Mouse (Mus musculus) kidney, adult 2 months (tissue): ENCODE data around the gene E130208F15Rik.

ENCODE experiments used
- CTCF ChIP-seq: fragments of 200-500 bp; conservative IDR thresholded peaks from 2 replicates; pipeline ENCODE4 v1.5.1; 2011; ENCODE audit warnings: low read depth, mild to moderate bottlenecking, control low read depth, low read length, moderate library complexity, mixed read lengths; ENCODE audit not compliant: insufficient read depth, insufficient read length
- POLR2A ChIP-seq: fragments of 200-500 bp; IDR thresholded peaks from one replicate; pipeline ENCODE4 v1.6.1; 2011; ENCODE audit warnings: low read depth, low read length, control low read depth

DNA sequence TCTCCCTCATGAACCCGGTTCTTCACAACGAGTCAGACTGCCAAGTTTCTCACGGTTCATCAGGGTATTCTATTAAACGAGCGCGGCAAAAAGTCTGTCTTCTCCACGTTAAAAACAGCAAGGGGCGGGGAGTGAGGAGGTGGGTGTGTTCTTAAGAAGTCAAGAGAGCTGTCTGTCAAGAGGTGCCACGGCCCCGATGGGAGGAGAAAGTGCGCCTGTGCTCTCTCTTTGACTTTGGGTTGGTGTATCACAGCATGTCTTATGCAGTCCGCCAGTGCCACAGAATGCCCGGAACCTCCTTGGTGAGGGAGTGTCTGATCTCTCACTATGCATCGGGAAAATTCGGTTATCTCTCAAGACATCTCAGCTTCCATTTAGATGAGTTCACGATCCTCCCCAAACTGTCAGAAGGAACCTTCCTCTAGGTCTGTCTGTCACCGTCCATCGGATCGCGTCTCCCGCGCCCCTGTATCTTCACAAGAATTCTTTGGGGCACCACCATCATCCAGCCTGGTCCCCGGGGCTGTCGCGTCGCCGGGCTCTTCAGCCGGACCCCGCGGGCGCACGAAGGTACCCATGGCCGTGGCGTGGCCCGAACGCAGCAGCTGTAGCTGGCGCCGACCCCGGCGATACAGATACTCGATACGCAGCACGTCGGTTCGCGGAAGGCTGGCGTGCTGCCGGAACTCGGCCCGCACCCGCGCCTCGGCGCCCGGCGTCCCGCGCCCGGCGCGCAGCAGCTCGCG lies at the start of gene E130208F15Rik:
- TF ChIP-seq CTCF = no peak
- peak; percentile 40 for TF ChIP-seq POLR2A
